Mouse (Mus musculus): ENCODE data around the gene Rft1.
A peak's percentile ranks its signal among the peaks of the same experiment; 100 is the strongest.

GRCm38 (mm10) chr14:30671986-30672312, 17.8 kb downstream of the Rft1 start:
- peak; percentile 95 for TF ChIP-seq CTCF (conservative IDR thresholded peaks at IDR 0.05; ENCODE audit: insufficient read depth, insufficient read length, low read depth, low read length)
- TF ChIP-seq POLR2A (IDR thresholded peaks at IDR 0.05; ENCODE audit: low read depth, low read length): no peak

Measured in kidney, adult 2 months (tissue).